Mouse (Mus musculus) embryonic facial prominence, embryonic 13.5 days (tissue): Measurements from ENCODE around the gene Mettl8. TPM values are rescaled to one million over a fixed set of nuclear protein-coding genes. Genes with fewer than 3 reads are reported as not detected.
A peak's percentile ranks its signal among the peaks of the same experiment; 100 is the strongest.

ENCODE experiments used
- ATAC-seq: fragments of 200-750 bp; cut with Nextera tagmentation; 2 replicates; pipeline ENCODE4 v1.8.0; 2017; ENCODE audit warnings: low read depth; ENCODE audit not compliant: insufficient number of reproducible peaks, insufficient read depth, low FRiP score, low TSS enrichment
- H3K27ac ChIP-seq: fragments of 300-500 bp; sonication (generic); 2 replicates; pipeline ENCODE4 v1.5.1; 2015; ENCODE audit warnings: moderate library complexity, mild to moderate bottlenecking, inconsistent platforms
- H3K27me3 ChIP-seq: fragments of 300-500 bp; sonication (generic); 2 replicates; pipeline ENCODE4 v1.6.1; 2015; ENCODE audit warnings: mild to moderate bottlenecking, inconsistent platforms
- H3K36me3 ChIP-seq: fragments of 300-500 bp; sonication (generic); 2 replicates; pipeline ENCODE4 v1.6.1; 2015; ENCODE audit warnings: mild to moderate bottlenecking, inconsistent platforms
- H3K4me1 ChIP-seq: fragments of 300-500 bp; sonication (generic); 2 replicates; pipeline ENCODE4 v1.6.1; 2015; ENCODE audit warnings: inconsistent platforms
- H3K4me2 ChIP-seq: fragments of 300-500 bp; sonication (generic); 2 replicates; pipeline ENCODE4 v1.6.1; 2015; ENCODE audit warnings: moderate library complexity, mild to moderate bottlenecking, inconsistent platforms
- H3K4me3 ChIP-seq: fragments of 300-500 bp; sonication (generic); 2 replicates; pipeline ENCODE4 v1.5.1; 2015; ENCODE audit warnings: mild to moderate bottlenecking, inconsistent platforms
- H3K9ac ChIP-seq: fragments of 300-500 bp; sonication (generic); 2 replicates; pipeline ENCODE4 v1.6.1; 2015; ENCODE audit warnings: mild to moderate bottlenecking, inconsistent platforms
- H3K9me3 ChIP-seq: fragments of 300-500 bp; sonication (generic); 2 replicates; pipeline ENCODE4 v1.6.1; 2016; ENCODE audit warnings: inconsistent platforms
- WGBS: fragments of 180-500 bp; shearing (Covaris S2); methylation state at CpG from one replicate; pipeline ENCODE4 v1.1.7; 2015; ENCODE audit warnings: mixed read lengths; 5-methylcytosine and 5-hydroxymethylcytosine counted together
- polyA plus RNA-seq: library from polyadenylated mRNA; unstranded; fragments of >200 nt; fragmentation: Nextera tagmentation; extraction: Ambion mirVana; gene quantifications from 2 replicates; pipeline ENCODE4 v1.2.1, GENCODE M21; 2015

Gene Mettl8
- polyA plus RNA-seq, 1 experiment from 2014 or later: 19.5 TPM

DNA sequence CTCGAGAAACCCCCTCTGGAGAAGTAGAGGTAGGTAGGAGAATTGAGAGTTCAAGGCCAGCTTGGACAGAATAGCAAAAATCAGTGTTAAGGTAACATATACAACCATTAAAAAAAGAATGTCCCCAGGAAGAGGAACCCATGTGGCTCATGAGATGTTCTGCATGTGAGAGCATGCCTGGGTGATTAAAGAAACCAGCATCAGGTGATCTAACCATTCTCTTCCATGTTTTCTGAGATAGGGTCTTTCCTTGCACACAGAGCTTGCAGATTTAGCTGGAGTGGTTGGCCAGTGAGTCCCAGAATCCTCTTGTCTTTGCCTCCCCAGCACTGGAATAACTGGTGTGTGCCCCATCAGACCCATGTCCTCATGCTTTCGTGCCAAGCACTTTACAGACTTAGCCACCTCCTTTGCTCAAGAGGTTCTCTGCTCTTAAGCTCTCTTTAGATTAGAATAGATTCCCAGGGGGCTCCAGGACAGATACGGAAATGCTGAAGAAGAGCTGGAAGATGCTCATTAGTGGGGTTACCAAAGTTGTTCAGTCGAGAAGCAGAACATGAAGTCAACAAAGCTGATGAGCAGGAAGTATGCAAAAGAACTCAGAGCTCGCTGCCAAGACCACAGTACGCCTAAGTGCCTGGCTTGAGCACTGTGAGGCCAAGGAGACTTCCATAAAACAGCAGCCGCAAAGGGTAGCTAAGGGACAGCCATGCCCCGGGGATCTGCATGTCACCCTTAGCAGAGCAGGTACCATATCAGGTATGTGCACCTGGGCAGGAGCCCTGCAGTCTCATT is 110.7 kb downstream of the Mettl8 start:
- Histone ChIP-seq H3K9me3 (no peaks in the 10 kb centered on the region), H3K9ac (no peak overlapping the region), H3K27ac (no peak overlapping the region), H3K4me3 (no peak overlapping the region), H3K27me3 (no peaks in the 10 kb centered on the region), H3K4me1 (0 out of 2 replicates have a peak, but pooled peaks cover 7% of the 10 kb centered on the region), H3K4me2 (no peak overlapping the region), H3K36me3 (no peaks in the 10 kb centered on the region)
- 83% methylated on average over 8 of the region's 8 CpGs for WGBS
- ATAC-seq: no peak

DNA sequence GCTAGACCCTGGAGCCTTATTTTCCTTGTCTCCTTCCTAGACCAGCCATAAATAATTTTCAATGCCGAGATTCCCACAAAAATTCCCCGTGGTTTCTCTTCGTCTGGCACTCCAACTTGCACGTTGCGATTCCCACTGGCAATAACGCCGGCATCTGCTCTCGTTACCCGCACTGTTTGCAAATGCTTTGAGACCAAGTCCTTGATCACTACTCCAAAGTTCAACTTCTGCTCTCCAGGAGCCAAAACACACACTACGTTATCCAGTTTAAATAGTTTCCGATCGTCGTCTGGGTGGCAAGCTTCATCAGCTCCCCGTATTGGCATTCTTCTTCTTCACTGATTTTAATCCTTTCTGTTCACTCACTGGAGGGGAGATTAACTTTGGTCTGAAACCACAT is 114.6 kb downstream of the Mettl8 start:
- no peak for ATAC-seq
- no peaks in the 10 kb centered on the region for H3K27me3 ChIP-seq
- 58% methylated on average over 14 of the region's 14 CpGs for WGBS
- no peaks in the 10 kb centered on the region for H3K36me3 ChIP-seq
- H3K4me1 ChIP-seq: peaks cover 14% of the 10 kb centered on the region; the same call in 1 of the 2 replicates
- H3K9ac ChIP-seq: no peak overlapping the region
- H3K4me2 ChIP-seq: no peak overlapping the region
- no peak overlapping the region for H3K27ac ChIP-seq
- no peaks in the 10 kb centered on the region for H3K9me3 ChIP-seq
- no peak overlapping the region for H3K4me3 ChIP-seq

DNA sequence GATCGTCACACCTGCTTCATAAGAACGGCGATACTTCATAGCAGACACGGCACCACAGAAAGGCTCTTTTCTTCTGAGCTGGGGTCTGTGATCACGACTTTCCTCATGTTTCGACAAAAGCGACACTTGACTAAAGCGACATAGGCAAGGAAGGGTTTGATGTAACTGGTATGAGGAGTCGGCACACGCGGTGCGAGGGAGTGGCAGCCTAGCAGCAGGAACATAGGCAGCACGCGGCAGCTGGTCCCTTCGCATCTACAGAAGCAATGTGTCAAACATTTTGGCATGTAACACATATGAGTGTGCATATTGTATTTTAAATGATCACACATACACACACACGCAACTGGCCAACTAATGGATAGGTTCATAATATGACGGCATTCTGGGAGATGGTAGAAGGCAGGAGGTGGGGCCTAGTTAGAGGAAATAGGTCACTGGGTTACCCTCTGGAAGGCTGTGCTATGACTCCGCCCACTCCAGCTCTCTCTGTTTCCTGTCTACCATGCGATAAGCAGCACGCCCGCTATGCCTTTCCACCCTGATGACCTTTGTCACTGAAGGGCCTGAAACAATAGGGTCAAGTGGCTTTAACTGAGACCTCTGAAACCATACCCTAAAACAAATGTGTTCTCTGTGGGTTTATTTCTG is 116.4 kb downstream of the Mettl8 start:
- H3K9me3 ChIP-seq: no peaks in the 10 kb centered on the region
- no peaks in the 10 kb centered on the region for H3K36me3 ChIP-seq
- no peak overlapping the region for H3K27ac ChIP-seq
- WGBS: 85% methylated on average over 21 of the region's 21 CpGs
- no peak overlapping the region for H3K9ac ChIP-seq
- H3K4me1 ChIP-seq: peaks cover 14% of the 10 kb centered on the region; the same call in 1 of the 2 replicates
- ATAC-seq: no peak
- H3K4me3 ChIP-seq: no peak overlapping the region
- H3K27me3 ChIP-seq: no peaks in the 10 kb centered on the region
- no peak overlapping the region for H3K4me2 ChIP-seq

DNA sequence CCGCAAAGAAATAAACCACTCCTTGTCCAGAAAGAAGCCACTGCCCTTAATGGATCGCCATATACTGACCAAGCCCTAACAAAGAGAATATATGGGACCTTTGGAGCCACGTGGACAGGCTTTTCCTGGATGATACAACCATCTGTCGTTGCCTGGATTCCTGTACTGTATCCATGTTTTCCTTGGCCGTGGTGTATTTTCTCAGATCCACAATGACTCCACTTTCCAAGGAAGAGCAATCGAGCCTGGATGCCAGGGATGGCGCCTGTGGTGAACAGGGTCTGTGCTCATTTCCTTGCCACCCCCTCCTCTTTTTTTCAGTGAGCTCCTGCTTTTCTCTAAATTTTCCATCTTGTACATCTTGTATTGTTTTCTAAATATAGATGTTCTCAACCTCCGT is 120.6 kb downstream of the Mettl8 start:
- H3K27me3 ChIP-seq: no peaks in the 10 kb centered on the region
- H3K4me2 ChIP-seq: no peak overlapping the region
- no peak overlapping the region for H3K4me3 ChIP-seq
- 85% methylated on average over 8 of the region's 8 CpGs for WGBS
- no peaks in the 10 kb centered on the region for H3K9me3 ChIP-seq
- no peaks in the 10 kb centered on the region for H3K36me3 ChIP-seq
- H3K4me1 ChIP-seq: peaks cover 10% of the 10 kb centered on the region; the same call in 1 of the 2 replicates
- no peak for ATAC-seq
- no peak overlapping the region for H3K27ac ChIP-seq
- no peak overlapping the region for H3K9ac ChIP-seq

DNA sequence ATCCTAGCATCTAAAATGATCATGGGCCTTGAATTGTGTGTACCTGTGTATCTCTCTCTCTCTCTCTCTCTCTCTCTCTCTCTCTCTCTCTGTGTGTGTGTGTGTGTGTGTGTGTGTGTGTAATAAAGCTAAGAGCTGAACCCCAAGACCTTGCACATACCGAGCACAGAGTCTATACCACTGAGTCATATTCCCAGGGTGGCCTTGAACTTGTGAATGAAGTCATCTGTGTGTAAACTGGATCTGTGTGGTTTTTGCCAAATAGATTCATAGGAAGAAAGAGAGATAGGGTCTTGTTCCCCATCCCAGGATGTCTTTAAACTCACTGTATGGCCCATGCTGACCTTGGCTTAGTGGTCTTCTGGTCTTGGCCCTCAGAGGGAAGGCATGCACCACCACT is 121.9 kb downstream of the Mettl8 start:
- Histone ChIP-seq H3K9ac (no peak overlapping the region), H3K27ac (no peak overlapping the region), H3K4me2 (no peak overlapping the region), H3K36me3 (no peaks in the 10 kb centered on the region), H3K9me3 (no peaks in the 10 kb centered on the region), H3K27me3 (no peaks in the 10 kb centered on the region), H3K4me3 (no peak overlapping the region), H3K4me1 (peaks cover 14% of the 10 kb centered on the region; the same call in 1 of the 2 replicates)
- 94% methylated on average over 1 of the region's 1 CpGs for WGBS
- no peak for ATAC-seq

DNA sequence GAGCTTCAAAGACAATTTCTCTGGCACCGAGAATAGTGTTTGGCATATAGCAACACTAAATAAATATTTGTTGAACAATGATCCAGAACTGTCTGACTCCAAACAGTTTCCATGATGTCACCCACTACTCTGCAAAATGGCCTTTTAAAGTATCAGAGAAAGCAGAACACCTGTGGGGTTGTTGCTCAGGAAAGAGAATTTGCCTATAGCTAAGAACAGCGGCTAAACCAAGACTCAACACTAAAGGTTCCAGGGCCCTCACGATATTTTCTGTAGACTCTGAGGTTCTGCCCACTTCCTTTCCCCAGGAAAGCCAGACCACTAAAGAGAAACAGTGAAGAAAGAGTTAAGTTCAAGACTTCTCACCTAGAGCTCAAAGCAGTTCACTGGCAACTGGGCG is 122.4 kb downstream of the Mettl8 start:
- H3K27ac ChIP-seq: no peak overlapping the region
- H3K9ac ChIP-seq: no peak overlapping the region
- ATAC-seq: no peak
- H3K36me3 ChIP-seq: no peaks in the 10 kb centered on the region
- 78% methylated on average over 4 of the region's 4 CpGs for WGBS
- H3K4me2 ChIP-seq: no peak overlapping the region
- H3K9me3 ChIP-seq: no peaks in the 10 kb centered on the region
- H3K4me3 ChIP-seq: no peak overlapping the region
- H3K4me1 ChIP-seq: peaks cover 14% of the 10 kb centered on the region; the same call in 1 of the 2 replicates
- no peaks in the 10 kb centered on the region for H3K27me3 ChIP-seq

DNA sequence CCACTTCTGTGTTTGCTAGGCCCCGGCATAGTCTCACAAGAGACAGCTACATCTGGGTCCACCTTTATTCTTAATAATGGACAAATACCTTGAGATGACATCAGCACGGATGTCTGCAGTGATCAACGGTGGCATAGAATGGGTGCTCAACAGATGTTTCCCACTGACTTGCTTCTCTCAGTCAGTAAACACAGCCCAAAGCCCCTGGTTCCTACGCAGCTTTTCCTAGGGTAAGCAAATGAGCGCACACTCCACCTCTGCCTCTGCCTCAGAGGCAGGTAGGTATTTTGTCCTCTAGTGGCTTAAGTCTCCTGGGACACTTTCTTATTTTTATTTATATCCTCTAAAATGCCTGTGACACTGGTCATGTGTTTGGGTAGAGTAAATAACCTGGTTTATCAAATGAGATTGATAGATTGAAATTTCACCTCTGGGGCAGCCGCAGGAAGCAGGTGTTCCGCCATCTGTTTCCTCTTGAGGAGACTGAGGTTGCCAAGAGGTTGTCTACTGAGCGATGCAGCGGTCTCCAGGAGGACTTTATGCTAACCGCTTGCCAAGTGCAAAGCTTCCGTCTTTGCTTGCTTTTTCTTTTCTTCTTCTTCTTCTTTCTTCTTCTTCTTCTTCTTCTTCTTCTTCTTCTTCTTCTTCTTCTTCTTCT is 124.6 kb downstream of the Mettl8 start:
- 89% methylated on average over 11 of the region's 11 CpGs for WGBS
- H3K9me3 ChIP-seq: no peaks in the 10 kb centered on the region
- no peaks in the 10 kb centered on the region for H3K27me3 ChIP-seq
- H3K36me3 ChIP-seq: no peaks in the 10 kb centered on the region
- H3K9ac ChIP-seq: no peak overlapping the region
- H3K4me3 ChIP-seq: no peak overlapping the region
- no peak overlapping the region for H3K27ac ChIP-seq
- H3K4me2 ChIP-seq: no peak overlapping the region
- ATAC-seq: no peak
- peaks cover 7% of the 10 kb centered on the region; the same call in 1 of the 2 replicates for H3K4me1 ChIP-seq

DNA sequence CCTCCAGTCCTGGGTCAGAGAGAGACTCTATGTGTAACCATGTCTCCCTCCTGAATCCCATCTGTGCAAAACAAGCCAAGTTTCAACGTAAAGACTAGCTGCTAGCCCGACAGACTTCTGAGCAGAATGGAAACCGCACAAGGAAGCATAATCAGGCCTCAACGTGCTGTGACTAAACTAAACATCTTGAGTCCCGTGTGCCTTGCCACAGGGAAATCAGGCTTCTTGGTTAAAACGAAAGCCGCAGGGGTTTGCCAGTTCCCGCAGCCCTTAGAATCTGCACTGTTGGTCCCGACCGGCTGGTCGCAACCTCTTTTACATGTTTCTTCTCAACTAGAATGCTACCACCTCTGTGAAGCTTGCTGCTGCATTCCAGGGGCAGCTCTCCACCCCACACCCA is 125.7 kb downstream of the Mettl8 start:
- Histone ChIP-seq H3K27me3 (no peaks in the 10 kb centered on the region), H3K4me1 (peaks cover 7% of the 10 kb centered on the region; the same call in 1 of the 2 replicates), H3K9ac (no peak overlapping the region), H3K4me3 (no peak overlapping the region), H3K36me3 (no peaks in the 10 kb centered on the region), H3K27ac (peak overlapping the region; percentile 48; the same call in 1 of the 2 replicates), H3K4me2 (no peak overlapping the region), H3K9me3 (no peaks in the 10 kb centered on the region)
- ATAC-seq: no peak
- WGBS: 46% methylated on average over 11 of the region's 11 CpGs

DNA sequence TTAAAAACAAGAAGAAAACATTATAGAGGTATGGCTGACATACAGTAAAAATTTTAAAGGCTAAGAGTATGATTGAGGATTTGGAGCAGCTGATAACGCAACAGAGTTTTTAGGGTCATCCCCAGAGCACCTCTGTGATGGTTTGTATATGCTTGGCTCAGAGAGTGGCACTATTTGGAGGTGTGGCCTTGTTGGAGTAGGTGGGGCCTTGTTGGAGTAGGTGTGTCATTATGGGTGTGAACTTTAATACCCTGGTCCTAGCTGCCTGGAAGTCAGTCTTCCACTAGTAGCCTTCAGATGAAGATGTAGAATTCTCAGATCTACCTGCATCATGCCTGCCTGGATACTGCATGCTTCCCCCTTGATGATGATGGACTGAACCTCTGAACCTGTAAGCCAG is 131.3 kb downstream of the Mettl8 start:
- no peak for ATAC-seq

DNA sequence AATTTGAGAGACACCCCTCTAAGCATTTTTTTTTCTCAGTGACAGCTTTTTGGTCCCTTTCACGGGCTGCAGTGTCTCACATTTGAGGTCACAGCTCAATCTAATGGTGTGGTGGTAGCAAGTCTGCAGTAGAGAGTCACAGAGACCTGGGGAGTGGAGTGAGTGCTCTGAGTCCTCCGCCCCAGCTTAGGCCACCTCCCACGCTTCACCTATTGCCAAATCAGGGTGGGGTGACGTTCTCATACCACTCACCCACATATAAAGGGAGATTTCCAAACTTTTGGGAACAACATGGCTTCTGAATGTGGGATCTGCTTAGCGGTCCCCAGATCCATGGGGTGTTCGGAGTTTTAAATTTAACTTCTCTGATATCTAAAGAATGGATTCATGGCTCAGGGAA is 132.6 kb downstream of the Mettl8 start:
- Histone ChIP-seq H3K4me3 (no peak overlapping the region), H3K27me3 (no peaks in the 10 kb centered on the region), H3K4me2 (no peak overlapping the region), H3K9me3 (no peaks in the 10 kb centered on the region), H3K4me1 (peaks cover 34% of the 10 kb centered on the region), H3K27ac (peak overlapping the region; percentile 28; the same call in 1 of the 2 replicates), H3K9ac (no peak overlapping the region), H3K36me3 (no peaks in the 10 kb centered on the region)
- 77% methylated on average over 6 of the region's 6 CpGs for WGBS
- ATAC-seq: no peak

More for the DNA sequence above, 131.3 kb downstream of the Mettl8 start:
- Histone ChIP-seq H3K27ac (no peak overlapping the region), H3K9ac (no peak overlapping the region), H3K4me2 (no peak overlapping the region), H3K4me1 (peaks cover 27% of the 10 kb centered on the region), H3K27me3 (no peaks in the 10 kb centered on the region), H3K36me3 (no peaks in the 10 kb centered on the region), H3K4me3 (no peak overlapping the region), H3K9me3 (no peaks in the 10 kb centered on the region)
- 98% methylated on average over 1 of the region's 1 CpGs for WGBS

DNA sequence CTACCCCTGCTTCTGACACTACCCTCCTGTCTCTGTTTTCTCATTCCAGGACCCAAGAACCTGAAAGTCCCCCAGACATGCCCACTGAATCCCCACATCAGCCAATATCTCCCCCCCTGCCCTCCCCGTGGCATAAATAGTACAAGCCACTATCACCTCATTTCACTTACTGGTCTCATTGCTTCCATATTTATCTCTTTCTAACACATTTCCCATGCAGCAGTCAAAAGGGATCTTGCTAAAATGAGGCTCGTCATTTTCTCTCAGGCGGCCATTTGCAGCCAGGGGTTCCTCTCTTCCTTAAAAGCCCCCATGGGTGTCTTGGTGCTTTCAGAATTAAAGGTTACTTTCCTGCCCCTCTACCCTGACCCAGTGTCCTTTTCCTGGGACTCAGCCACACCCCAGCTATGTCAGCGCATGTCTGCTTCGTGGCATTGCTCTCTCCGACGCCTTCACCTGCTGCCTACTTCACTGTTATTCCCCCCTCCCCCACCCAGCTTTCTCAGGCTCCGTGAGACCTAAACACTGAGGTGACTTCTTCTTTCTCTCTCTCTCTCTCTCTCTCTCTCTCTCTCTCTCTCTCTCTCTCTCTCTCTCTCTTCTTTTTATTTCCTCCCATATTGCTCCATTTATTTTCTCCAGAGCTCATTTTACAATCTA is 134.3 kb downstream of the Mettl8 start:
- Histone ChIP-seq H3K4me3 (no peak overlapping the region), H3K9me3 (no peaks in the 10 kb centered on the region), H3K4me1 (peaks cover 42% of the 10 kb centered on the region), H3K27me3 (no peaks in the 10 kb centered on the region), H3K27ac (no peak overlapping the region), H3K4me2 (no peak overlapping the region), H3K9ac (no peak overlapping the region), H3K36me3 (no peaks in the 10 kb centered on the region)
- WGBS: 57% methylated on average over 8 of the region's 8 CpGs
- ATAC-seq: no peak
